Mouse (Mus musculus): ENCODE measurements around the gene Padi4. TPM values are rescaled to one million over a fixed set of nuclear protein-coding genes. Genes with fewer than 3 reads are reported as not detected.
A peak's percentile ranks its signal among the peaks of the same experiment; 100 is the strongest.

Gene Padi4
- polyA plus RNA-seq, 1 experiment from 2014 or later, result 3.0 TPM

- no peak overlapping the region; the same call in 1 of the 2 replicates for H3K27ac ChIP-seq (ENCODE audit: low read length)
Measured at GRCm38 (mm10) chr4:140709111-140709510, 64.9 kb downstream of the Padi4 start.

GRCm38 (mm10) chr4:140708297-140708927, 65.6 kb downstream of the Padi4 start:
- Histone ChIP-seq H3K4me2 (ENCODE audit: low read depth, low read length) (0 out of 2 replicates have a peak overlapping the region, but pooled peaks have one; percentile 7), H3K27ac (ENCODE audit: low read length) (peak overlapping the region; percentile 64), H3K4me1 (ENCODE audit: control insufficient read depth, insufficient read depth, low read length) (peaks cover 32% of the 10 kb centered on the region), H3K9me3 (replicated peaks; ENCODE audit: control insufficient read depth, low read length) (no peaks in the 10 kb centered on the region), H3K27me3 (ENCODE audit: control insufficient read depth, insufficient read depth, low read length) (no peaks in the 10 kb centered on the region), H3K36me3 (ENCODE audit: control insufficient read depth, insufficient read depth) (peaks cover 34% of the 10 kb centered on the region), H3K4me3 (ENCODE audit: low read length) (no peak overlapping the region), H3K9ac (ENCODE audit: low read length) (peak overlapping the region; percentile 23)
- peak; percentile 39; the same call in 1 of the 2 replicates for ATAC-seq (replicated peaks; ENCODE audit: extremely low read depth, insufficient read depth, low FRiP score)
- 48% methylated on average over 18 of the region's 18 CpGs for WGBS

More at GRCm38 (mm10) chr4:140709111-140709510, 64.9 kb downstream of the Padi4 start:
- H3K4me3 ChIP-seq (ENCODE audit: low read length), result no peak overlapping the region
- H3K36me3 ChIP-seq (ENCODE audit: control insufficient read depth, insufficient read depth), result peaks cover 34% of the 10 kb centered on the region
- WGBS, result 93% methylated on average over 7 of the region's 7 CpGs
- H3K4me2 ChIP-seq (ENCODE audit: low read depth, low read length), result no peak overlapping the region
- ATAC-seq (replicated peaks; ENCODE audit: extremely low read depth, insufficient read depth, low FRiP score), result no peak
- no peaks in the 10 kb centered on the region for H3K27me3 ChIP-seq (ENCODE audit: control insufficient read depth, insufficient read depth, low read length)
- no peaks in the 10 kb centered on the region for H3K9me3 ChIP-seq (replicated peaks; ENCODE audit: control insufficient read depth, low read length)
- no peak overlapping the region for H3K9ac ChIP-seq (ENCODE audit: low read length)
- H3K4me1 ChIP-seq (ENCODE audit: control insufficient read depth, insufficient read depth, low read length), result peaks cover 27% of the 10 kb centered on the region

GRCm38 (mm10) chr4:140707615-140708014, 66.4 kb downstream of the Padi4 start:
- H3K4me1 ChIP-seq (ENCODE audit: control insufficient read depth, insufficient read depth, low read length), result peaks cover 33% of the 10 kb centered on the region
- no peaks in the 10 kb centered on the region for H3K27me3 ChIP-seq (ENCODE audit: control insufficient read depth, insufficient read depth, low read length)
- WGBS, result 69% methylated on average over 4 of the region's 4 CpGs
- H3K9ac ChIP-seq (ENCODE audit: low read length), result 0 out of 2 replicates have a peak overlapping the region, but pooled peaks have one; percentile 23
- H3K4me2 ChIP-seq (ENCODE audit: low read depth, low read length), result no peak overlapping the region
- no peaks in the 10 kb centered on the region for H3K9me3 ChIP-seq (replicated peaks; ENCODE audit: control insufficient read depth, low read length)
- peaks cover 31% of the 10 kb centered on the region for H3K36me3 ChIP-seq (ENCODE audit: control insufficient read depth, insufficient read depth)
- no peak for ATAC-seq (replicated peaks; ENCODE audit: extremely low read depth, insufficient read depth, low FRiP score)
- no peak overlapping the region for H3K4me3 ChIP-seq (ENCODE audit: low read length)
- peak overlapping the region; percentile 64 for H3K27ac ChIP-seq (ENCODE audit: low read length)

- Histone ChIP-seq H3K9ac (ENCODE audit: low read length) (peak overlapping the region; percentile 98), H3K9me3 (replicated peaks; ENCODE audit: control insufficient read depth, low read length) (no peaks in the 10 kb centered on the region), H3K4me2 (ENCODE audit: low read depth, low read length) (peak overlapping the region; percentile 95; the same call in 1 of the 2 replicates), H3K27me3 (ENCODE audit: control insufficient read depth, insufficient read depth, low read length) (no peaks in the 10 kb centered on the region), H3K4me3 (ENCODE audit: low read length) (no peak overlapping the region), H3K36me3 (ENCODE audit: control insufficient read depth, insufficient read depth) (peaks cover 7% of the 10 kb centered on the region), H3K27ac (ENCODE audit: low read length) (peak overlapping the region; percentile 91; the same call in 1 of the 2 replicates), H3K4me1 (ENCODE audit: control insufficient read depth, insufficient read depth, low read length) (peaks cover 50% of the 10 kb centered on the region)
- ATAC-seq (replicated peaks; ENCODE audit: extremely low read depth, insufficient read depth, low FRiP score), result no peak
- 33% methylated on average over 4 of the region's 4 CpGs for WGBS
Measured at GRCm38 (mm10) chr4:140704166-140704565, 69.9 kb downstream of the Padi4 start.

GRCm38 (mm10) chr4:140703636-140704035, 70.4 kb downstream of the Padi4 start:
- Histone ChIP-seq H3K4me3 (ENCODE audit: low read length) (peak overlapping the region; percentile 89), H3K27ac (ENCODE audit: low read length) (peak overlapping the region; percentile 91), H3K36me3 (ENCODE audit: control insufficient read depth, insufficient read depth) (peaks cover 7% of the 10 kb centered on the region), H3K4me1 (ENCODE audit: control insufficient read depth, insufficient read depth, low read length) (peaks cover 46% of the 10 kb centered on the region), H3K9ac (ENCODE audit: low read length) (peak overlapping the region; percentile 98), H3K9me3 (replicated peaks; ENCODE audit: control insufficient read depth, low read length) (no peaks in the 10 kb centered on the region), H3K4me2 (ENCODE audit: low read depth, low read length) (peak overlapping the region; percentile 95), H3K27me3 (ENCODE audit: control insufficient read depth, insufficient read depth, low read length) (no peaks in the 10 kb centered on the region)
- ATAC-seq (replicated peaks; ENCODE audit: extremely low read depth, insufficient read depth, low FRiP score), result no peak
- WGBS, result 36% methylated on average over 8 of the region's 8 CpGs

- WGBS, result under 1% methylated on average over 37 of the region's 68 CpGs
- Histone ChIP-seq H3K4me1 (ENCODE audit: control insufficient read depth, insufficient read depth, low read length) (peaks cover 38% of the 10 kb centered on the region), H3K27me3 (ENCODE audit: control insufficient read depth, insufficient read depth, low read length) (no peaks in the 10 kb centered on the region), H3K9me3 (replicated peaks; ENCODE audit: control insufficient read depth, low read length) (no peaks in the 10 kb centered on the region), H3K4me2 (ENCODE audit: low read depth, low read length) (peak overlapping the region; percentile 95), H3K9ac (ENCODE audit: low read length) (peak overlapping the region; percentile 98), H3K4me3 (ENCODE audit: low read length) (peak overlapping the region; percentile 89), H3K27ac (ENCODE audit: low read length) (peak overlapping the region; percentile 91), H3K36me3 (ENCODE audit: control insufficient read depth, insufficient read depth) (peaks cover under 1% of the 10 kb centered on the region; the same call in 1 of the 2 replicates)
- peak; percentile 87 for ATAC-seq (replicated peaks; ENCODE audit: extremely low read depth, insufficient read depth, low FRiP score)
Measured at GRCm38 (mm10) chr4:140702611-140703327, 71.3 kb downstream of the Padi4 start.

- peak; percentile 5; the same call in 1 of the 2 replicates for ATAC-seq (replicated peaks; ENCODE audit: extremely low read depth, insufficient read depth, low FRiP score)
- Histone ChIP-seq H3K27me3 (ENCODE audit: control insufficient read depth, insufficient read depth, low read length) (no peaks in the 10 kb centered on the region), H3K27ac (ENCODE audit: low read length) (peak overlapping the region; percentile 91), H3K9me3 (replicated peaks; ENCODE audit: control insufficient read depth, low read length) (no peaks in the 10 kb centered on the region), H3K9ac (ENCODE audit: low read length) (peak overlapping the region; percentile 98), H3K4me1 (ENCODE audit: control insufficient read depth, insufficient read depth, low read length) (peaks cover 30% of the 10 kb centered on the region), H3K4me2 (ENCODE audit: low read depth, low read length) (peak overlapping the region; percentile 95), H3K4me3 (ENCODE audit: low read length) (peak overlapping the region; percentile 89), H3K36me3 (ENCODE audit: control insufficient read depth, insufficient read depth) (no peaks in the 10 kb centered on the region)
- under 1% methylated on average over 56 of the region's 107 CpGs for WGBS
Measured at GRCm38 (mm10) chr4:140701716-140702561, 72.1 kb downstream of the Padi4 start.

GRCm38 (mm10) chr4:140701049-140701715, 72.9 kb downstream of the Padi4 start:
- Histone ChIP-seq H3K9ac (ENCODE audit: low read length) (peak overlapping the region; percentile 98), H3K27me3 (ENCODE audit: control insufficient read depth, insufficient read depth, low read length) (no peaks in the 10 kb centered on the region), H3K27ac (ENCODE audit: low read length) (peak overlapping the region; percentile 91), H3K4me3 (ENCODE audit: low read length) (peak overlapping the region; percentile 89), H3K9me3 (replicated peaks; ENCODE audit: control insufficient read depth, low read length) (no peaks in the 10 kb centered on the region), H3K4me1 (ENCODE audit: control insufficient read depth, insufficient read depth, low read length) (peaks cover 30% of the 10 kb centered on the region), H3K36me3 (ENCODE audit: control insufficient read depth, insufficient read depth) (no peaks in the 10 kb centered on the region), H3K4me2 (ENCODE audit: low read depth, low read length) (peak overlapping the region; percentile 95)
- ATAC-seq (replicated peaks; ENCODE audit: extremely low read depth, insufficient read depth, low FRiP score), result peak; percentile 56
- under 1% methylated on average over 61 of the region's 61 CpGs for WGBS

Data from heart, embryonic 16.5 days (tissue).